ENCODE assay signal across 8 mouse cellular contexts in genomic region chr10:19907246-19907804, GRCm38 (mm10). TPM values are rescaled to one million over a fixed set of nuclear protein-coding genes. Genes with fewer than 3 reads are reported as not detected.
A peak's percentile ranks its signal among the peaks of the same experiment; 100 is the strongest.
DNase-seq lines count a peak whose midpoint lies in the region; ATAC-seq lines count a peak whose summit lies in the region.

Pex7 (minus strand) TSS chr10:19907689.

- peak; percentile 94 for DNase-seq in adipocyte (ENCODE audit: low spot score)
- DNase-seq in embryo, embryonic 10 days (ENCODE audit: low spot score), result peak; percentile 92
- peak; percentile 89 for DNase-seq in gastrocnemius, postnatal 14 days
- peak; percentile 92 to 94 for DNase-seq in left cerebral cortex, postnatal 10 days (ENCODE audit: extremely low spot score in 1 of 2, low spot score in 2 of 2)
- DNase-seq in mesoderm, embryonic 11.5 days (ENCODE audit: low read depth, low spot score), result peak; percentile 95
- peak; percentile 91 to 92 for DNase-seq in right cerebral cortex, postnatal 36 days (ENCODE audit: low spot score in 2 of 2)
- DNase-seq in yolk sac, embryonic 10.5 days (ENCODE audit: low spot score), result peak; percentile 93

- intact Hi-C loops in gastrocnemius, postnatal 14 days (cut with DNase I; ENCODE audit: low total_unique reads), result loop anchor here (10.0 kb wide), 1 partner anchor 167 kb away; no protein-coding TSS in a partner anchor
- intact Hi-C loops in left cerebral cortex, postnatal 10 days (cut with DNase I), result loop anchor here (5.0 kb wide), 1 partner anchor 215 kb away; no protein-coding TSS in a partner anchor

- peak; percentile 95 for ATAC-seq in inflammation-experienced regulatory T-cells, adult 6 months

RNA-seq across cellular contexts. Expression of gene Pex7, which starts in this region (rescaled TPM):
- 10 to 100 TPM; 14.3 to 14.4 TPM for total RNA-seq in gastrocnemius, postnatal 14 days (2021)
- polyA plus RNA-seq in inflammation-experienced regulatory T-cells, adult 6 months (2017; shearing (Covaris generic)), result 10 to 100 TPM in 1 of 3 experiments, 1 to 10 TPM in 2; 1.6 to 12.6 (median 5.8) TPM
- total RNA-seq in left cerebral cortex, postnatal 10 days (2021), result 10 to 100 TPM; 23.3 to 26.6 TPM

Comparison
In these comparisons a context has a peak if more than half of its experiments do, and no peak if none do; other contexts are left out.
1. Peak in every context shown above with its lines: DNase-seq and ATAC-seq.